Mouse (Mus musculus): ENCODE results near the gene Eif2ak4. TPM values are rescaled to one million over a fixed set of nuclear protein-coding genes. Genes with fewer than 3 reads are reported as not detected.

Gene Eif2ak4
- polyA plus RNA-seq, 1 experiment from 2014 or later: 8.9 TPM

DNA sequence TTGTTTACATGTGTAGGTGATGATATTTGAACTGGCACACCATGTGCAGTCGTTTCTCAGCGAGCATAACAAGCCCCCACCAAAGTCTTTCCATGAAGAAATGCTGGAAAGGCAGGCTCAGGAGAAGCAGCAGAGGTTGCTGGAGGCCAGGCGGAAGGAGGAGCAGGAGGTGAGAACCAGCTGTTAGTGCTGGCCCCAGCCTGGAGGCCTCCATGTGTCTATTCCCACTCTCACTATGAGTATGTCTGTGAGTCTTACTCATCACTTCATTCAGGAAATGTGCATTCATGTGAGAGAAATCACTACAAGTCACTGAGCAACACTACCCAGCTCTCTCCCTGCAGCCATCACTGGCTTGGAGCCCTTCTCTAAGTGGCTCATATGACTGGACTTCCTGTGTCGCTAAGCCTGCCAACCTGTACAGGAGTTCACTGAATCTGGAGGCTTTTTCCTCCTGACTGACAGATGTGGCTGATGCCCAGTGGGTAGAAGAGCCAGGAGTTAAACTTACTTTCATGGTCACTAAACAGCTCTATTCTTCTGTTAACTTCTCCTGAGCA lies 20.0 kb downstream of the Eif2ak4 start:
- Histone ChIP-seq H3K4me1 (no peaks in the 10 kb centered on the region), H3K4me3 (no peak overlapping the region), H3K9me3 (no peaks in the 10 kb centered on the region), H3K27me3 (no peaks in the 10 kb centered on the region), H3K9ac (no peak overlapping the region), H3K4me2 (no peak overlapping the region), H3K36me3 (peaks cover 33% of the 10 kb centered on the region), H3K27ac (no peak overlapping the region)
- no peak for ATAC-seq (ENCODE audit: insufficient number of reproducible peaks, low FRiP score, low TSS enrichment, low read depth)
- 68% methylated on average over 4 of the region's 4 CpGs for WGBS

DNA sequence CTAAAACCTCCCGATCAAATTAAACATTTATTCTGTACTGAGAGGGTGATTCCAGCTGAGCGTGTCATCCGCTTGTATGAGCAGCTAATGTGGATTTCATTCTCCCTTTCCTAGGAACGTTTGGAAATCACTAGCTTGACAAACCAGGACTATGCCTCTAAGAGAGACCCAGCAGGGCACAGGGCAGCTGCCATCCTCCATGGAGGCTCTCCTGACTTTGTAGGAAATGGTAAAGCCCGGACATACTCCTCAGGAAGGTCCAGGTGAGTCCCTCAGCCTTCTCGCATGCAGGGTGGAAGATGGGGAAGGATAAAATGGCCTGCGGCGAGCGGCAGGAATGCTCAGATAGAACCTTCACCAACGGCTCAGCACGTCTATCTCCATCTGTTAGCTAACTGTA lies 24.4 kb downstream of the Eif2ak4 start:
- no peak overlapping the region for H3K4me3 ChIP-seq
- H3K27me3 ChIP-seq: no peaks in the 10 kb centered on the region
- H3K36me3 ChIP-seq: peaks cover 64% of the 10 kb centered on the region
- no peaks in the 10 kb centered on the region for H3K9me3 ChIP-seq
- H3K9ac ChIP-seq: no peak overlapping the region
- no peaks in the 10 kb centered on the region for H3K4me1 ChIP-seq
- H3K27ac ChIP-seq: no peak overlapping the region
- H3K4me2 ChIP-seq: no peak overlapping the region
- 92% methylated on average over 11 of the region's 11 CpGs for WGBS
- ATAC-seq (ENCODE audit: insufficient number of reproducible peaks, low FRiP score, low TSS enrichment, low read depth): no peak

- ATAC-seq (ENCODE audit: insufficient number of reproducible peaks, low FRiP score, low TSS enrichment, low read depth): no peak
- Histone ChIP-seq H3K9me3 (no peaks in the 10 kb centered on the region), H3K27me3 (no peaks in the 10 kb centered on the region), H3K4me1 (no peaks in the 10 kb centered on the region), H3K4me2 (no peak overlapping the region), H3K36me3 (peaks cover 78% of the 10 kb centered on the region), H3K9ac (no peak overlapping the region), H3K27ac (no peak overlapping the region), H3K4me3 (no peak overlapping the region)
- WGBS: 92% methylated on average over 6 of the region's 6 CpGs
Measured at GRCm38 (mm10) chr2:118415601-118416355, 27.4 kb downstream of the Eif2ak4 start.

GRCm38 (mm10) chr2:118418076-118418475 lies 29.7 kb downstream of the Eif2ak4 start:
- H3K4me1 ChIP-seq: no peaks in the 10 kb centered on the region
- no peak for ATAC-seq (ENCODE audit: insufficient number of reproducible peaks, low FRiP score, low TSS enrichment, low read depth)
- H3K9me3 ChIP-seq: no peaks in the 10 kb centered on the region
- 92% methylated on average over 4 of the region's 4 CpGs for WGBS
- no peak overlapping the region for H3K4me2 ChIP-seq
- no peak overlapping the region for H3K9ac ChIP-seq
- peaks cover 76% of the 10 kb centered on the region for H3K36me3 ChIP-seq
- H3K4me3 ChIP-seq: no peak overlapping the region
- H3K27ac ChIP-seq: no peak overlapping the region
- no peaks in the 10 kb centered on the region for H3K27me3 ChIP-seq

DNA sequence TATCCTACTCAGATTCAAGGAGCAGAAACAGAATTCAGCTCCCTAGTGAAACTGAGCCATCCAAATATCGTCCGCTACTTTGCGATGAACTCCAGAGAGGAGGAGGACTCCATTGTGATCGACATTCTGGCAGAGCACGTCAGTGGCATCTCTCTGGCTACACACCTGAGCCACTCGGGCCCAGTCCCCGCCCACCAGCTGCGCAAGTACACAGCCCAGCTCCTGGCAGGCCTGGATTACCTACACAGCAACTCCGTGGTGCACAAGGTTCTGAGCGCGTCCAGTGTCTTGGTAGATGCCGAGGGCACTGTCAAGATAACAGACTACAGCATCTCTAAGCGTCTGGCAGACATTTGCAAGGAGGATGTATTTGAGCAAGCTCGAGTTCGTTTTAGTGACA lies 33.5 kb downstream of the Eif2ak4 start:
- H3K4me1 ChIP-seq: no peaks in the 10 kb centered on the region
- no peak overlapping the region for H3K4me3 ChIP-seq
- no peak overlapping the region for H3K27ac ChIP-seq
- no peaks in the 10 kb centered on the region for H3K9me3 ChIP-seq
- H3K4me2 ChIP-seq: no peak overlapping the region
- H3K27me3 ChIP-seq: no peaks in the 10 kb centered on the region
- WGBS: 86% methylated on average over 15 of the region's 15 CpGs
- H3K9ac ChIP-seq: no peak overlapping the region
- ATAC-seq (ENCODE audit: insufficient number of reproducible peaks, low FRiP score, low TSS enrichment, low read depth): no peak
- H3K36me3 ChIP-seq: peaks cover 60% of the 10 kb centered on the region

DNA sequence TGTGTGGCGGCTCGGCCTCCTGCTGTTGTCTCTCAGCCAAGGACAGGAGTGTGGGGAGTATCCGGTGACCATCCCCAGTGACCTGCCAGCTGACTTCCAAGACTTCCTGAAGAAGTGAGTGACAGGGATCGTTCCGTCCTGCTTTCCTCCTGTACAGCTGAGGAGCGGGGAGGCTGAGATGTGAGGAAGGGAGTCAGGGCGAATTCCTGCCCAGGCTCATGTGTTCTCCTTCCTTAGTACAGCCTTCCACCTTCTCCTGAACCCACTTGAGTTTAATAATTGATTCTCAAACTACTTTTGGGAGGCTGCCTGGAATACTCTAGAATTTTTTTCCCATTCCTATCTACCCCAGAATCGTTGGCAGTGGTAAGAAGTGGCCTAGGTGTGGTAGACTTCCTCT lies 34.0 kb downstream of the Eif2ak4 start:
- peaks cover 60% of the 10 kb centered on the region for H3K36me3 ChIP-seq
- H3K4me3 ChIP-seq: no peak overlapping the region
- no peak for ATAC-seq (ENCODE audit: insufficient number of reproducible peaks, low FRiP score, low TSS enrichment, low read depth)
- no peak overlapping the region for H3K9ac ChIP-seq
- H3K27me3 ChIP-seq: no peaks in the 10 kb centered on the region
- WGBS: 83% methylated on average over 8 of the region's 8 CpGs
- no peaks in the 10 kb centered on the region for H3K4me1 ChIP-seq
- H3K9me3 ChIP-seq: no peaks in the 10 kb centered on the region
- H3K4me2 ChIP-seq: no peak overlapping the region
- H3K27ac ChIP-seq: no peak overlapping the region

DNA sequence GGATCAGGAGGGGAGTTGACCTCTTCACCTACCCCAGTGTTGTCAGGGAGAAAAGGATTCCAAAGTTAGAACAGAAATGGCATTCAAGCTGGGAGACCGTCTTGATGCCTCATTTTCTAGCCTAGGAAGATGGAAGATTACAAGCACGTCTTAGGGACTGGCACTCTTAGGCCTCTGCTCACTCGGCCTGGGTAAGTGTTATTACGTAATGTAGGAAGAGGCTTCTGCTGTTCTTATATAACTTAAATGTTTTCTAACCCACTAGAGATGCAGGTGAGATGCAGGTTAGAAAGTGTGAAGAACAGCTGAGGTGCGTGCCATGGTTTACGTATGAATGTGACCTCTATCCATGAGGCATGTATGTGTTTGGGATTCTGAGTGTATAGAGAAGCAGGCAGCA lies 39.9 kb downstream of the Eif2ak4 start:
- H3K9ac ChIP-seq: no peak overlapping the region
- H3K9me3 ChIP-seq: no peaks in the 10 kb centered on the region
- ATAC-seq (ENCODE audit: insufficient number of reproducible peaks, low FRiP score, low TSS enrichment, low read depth): no peak
- no peak overlapping the region for H3K4me3 ChIP-seq
- H3K27ac ChIP-seq: no peak overlapping the region
- 90% methylated on average over 6 of the region's 6 CpGs for WGBS
- H3K4me2 ChIP-seq: no peak overlapping the region
- no peaks in the 10 kb centered on the region for H3K27me3 ChIP-seq
- no peaks in the 10 kb centered on the region for H3K4me1 ChIP-seq
- H3K36me3 ChIP-seq: peaks cover 73% of the 10 kb centered on the region

DNA sequence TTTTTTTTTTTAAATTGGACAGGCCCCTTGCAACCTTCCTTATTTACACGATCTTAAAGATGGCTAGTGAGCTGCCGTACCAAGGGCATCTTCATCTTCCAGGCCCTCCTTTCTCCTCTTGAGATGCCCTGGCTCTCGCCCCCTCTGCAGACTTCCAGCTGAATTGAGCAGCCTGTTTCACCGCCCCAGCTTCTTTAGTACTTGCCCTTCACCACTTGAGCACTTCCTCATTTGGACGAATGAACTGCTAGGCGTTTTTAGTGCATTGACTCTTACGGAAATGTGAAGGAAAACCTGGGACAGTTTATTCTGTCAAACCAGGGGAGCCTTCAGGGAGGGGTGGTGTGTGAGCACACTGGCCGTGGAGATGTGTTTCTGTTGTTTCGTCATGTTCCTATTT lies 40.9 kb downstream of the Eif2ak4 start:
- 83% methylated on average over 9 of the region's 9 CpGs for WGBS
- H3K36me3 ChIP-seq: peaks cover 78% of the 10 kb centered on the region
- no peak for ATAC-seq (ENCODE audit: insufficient number of reproducible peaks, low FRiP score, low TSS enrichment, low read depth)

GRCm38 (mm10) chr2:118430630-118431029 lies 42.2 kb downstream of the Eif2ak4 start:
- no peak overlapping the region for H3K9ac ChIP-seq
- no peaks in the 10 kb centered on the region for H3K9me3 ChIP-seq
- ATAC-seq (ENCODE audit: insufficient number of reproducible peaks, low FRiP score, low TSS enrichment, low read depth): no peak
- H3K4me1 ChIP-seq: no peaks in the 10 kb centered on the region
- WGBS: 83% methylated on average over 16 of the region's 16 CpGs
- peaks cover 83% of the 10 kb centered on the region for H3K36me3 ChIP-seq
- no peak overlapping the region for H3K4me2 ChIP-seq
- no peak overlapping the region for H3K27ac ChIP-seq
- H3K4me3 ChIP-seq: no peak overlapping the region
- H3K27me3 ChIP-seq: no peaks in the 10 kb centered on the region

More for the DNA sequence above, 40.9 kb downstream of the Eif2ak4 start:
- Histone ChIP-seq H3K27me3 (no peaks in the 10 kb centered on the region), H3K4me1 (no peaks in the 10 kb centered on the region), H3K4me3 (no peak overlapping the region), H3K27ac (no peak overlapping the region), H3K4me2 (no peak overlapping the region), H3K9ac (no peak overlapping the region), H3K9me3 (no peaks in the 10 kb centered on the region)

- H3K27ac ChIP-seq: no peak overlapping the region
- H3K4me3 ChIP-seq: no peak overlapping the region
- no peaks in the 10 kb centered on the region for H3K27me3 ChIP-seq
- no peaks in the 10 kb centered on the region for H3K9me3 ChIP-seq
- no peak overlapping the region for H3K4me2 ChIP-seq
- no peak overlapping the region for H3K9ac ChIP-seq
- ATAC-seq (ENCODE audit: insufficient number of reproducible peaks, low FRiP score, low TSS enrichment, low read depth): no peak
- H3K36me3 ChIP-seq: peaks cover 87% of the 10 kb centered on the region
- 70% methylated on average over 5 of the region's 5 CpGs for WGBS
- no peaks in the 10 kb centered on the region for H3K4me1 ChIP-seq
Measured at GRCm38 (mm10) chr2:118431589-118431988, 43.2 kb downstream of the Eif2ak4 start.

- Histone ChIP-seq H3K9ac (no peak overlapping the region), H3K4me2 (no peak overlapping the region), H3K4me3 (no peak overlapping the region), H3K9me3 (no peaks in the 10 kb centered on the region), H3K4me1 (0 out of 2 replicates have a peak, but pooled peaks cover 3% of the 10 kb centered on the region), H3K27me3 (no peaks in the 10 kb centered on the region), H3K36me3 (peaks cover 46% of the 10 kb centered on the region), H3K27ac (no peak overlapping the region)
- WGBS: 79% methylated on average over 5 of the region's 5 CpGs
- ATAC-seq (ENCODE audit: insufficient number of reproducible peaks, low FRiP score, low TSS enrichment, low read depth): no peak
Measured at GRCm38 (mm10) chr2:118442172-118442571, 53.8 kb downstream of the Eif2ak4 start.

GRCm38 (mm10) chr2:118442723-118443122 lies 54.3 kb downstream of the Eif2ak4 start:
- peaks cover 42% of the 10 kb centered on the region for H3K36me3 ChIP-seq
- no peaks in the 10 kb centered on the region for H3K27me3 ChIP-seq
- H3K4me3 ChIP-seq: no peak overlapping the region
- no peaks in the 10 kb centered on the region for H3K9me3 ChIP-seq
- 88% methylated on average over 4 of the region's 4 CpGs for WGBS
- H3K4me1 ChIP-seq: 0 out of 2 replicates have a peak, but pooled peaks cover 3% of the 10 kb centered on the region
- no peak overlapping the region for H3K4me2 ChIP-seq
- no peak for ATAC-seq (ENCODE audit: insufficient number of reproducible peaks, low FRiP score, low TSS enrichment, low read depth)
- H3K9ac ChIP-seq: no peak overlapping the region
- no peak overlapping the region for H3K27ac ChIP-seq
